Mouse (Mus musculus) CD4-positive, CD25-positive, alpha-beta regulatory T cell, adult 2 months (primary cell): ENCODE results near the gene March9.
"Not testable (repeated sequence)": the region's sequence is repeated elsewhere in the genome, so short reads cannot be mapped to it uniquely, and the experiment has no call there.

Experiments
- DNase-seq: peaks from one replicate; pipeline ENCODE4 v3.0.0-alpha.2; 2012; ENCODE audit warnings: low read depth, low spot score

March9 gene

GRCm38 (mm10) chr10:127079665-127080391, 19.8 kb upstream of the March9 start:
- DNase-seq = no peak

GRCm38 (mm10) chr10:127078677-127079575, 18.9 kb upstream of the March9 start:
- DNase-seq = no peak

DNA sequence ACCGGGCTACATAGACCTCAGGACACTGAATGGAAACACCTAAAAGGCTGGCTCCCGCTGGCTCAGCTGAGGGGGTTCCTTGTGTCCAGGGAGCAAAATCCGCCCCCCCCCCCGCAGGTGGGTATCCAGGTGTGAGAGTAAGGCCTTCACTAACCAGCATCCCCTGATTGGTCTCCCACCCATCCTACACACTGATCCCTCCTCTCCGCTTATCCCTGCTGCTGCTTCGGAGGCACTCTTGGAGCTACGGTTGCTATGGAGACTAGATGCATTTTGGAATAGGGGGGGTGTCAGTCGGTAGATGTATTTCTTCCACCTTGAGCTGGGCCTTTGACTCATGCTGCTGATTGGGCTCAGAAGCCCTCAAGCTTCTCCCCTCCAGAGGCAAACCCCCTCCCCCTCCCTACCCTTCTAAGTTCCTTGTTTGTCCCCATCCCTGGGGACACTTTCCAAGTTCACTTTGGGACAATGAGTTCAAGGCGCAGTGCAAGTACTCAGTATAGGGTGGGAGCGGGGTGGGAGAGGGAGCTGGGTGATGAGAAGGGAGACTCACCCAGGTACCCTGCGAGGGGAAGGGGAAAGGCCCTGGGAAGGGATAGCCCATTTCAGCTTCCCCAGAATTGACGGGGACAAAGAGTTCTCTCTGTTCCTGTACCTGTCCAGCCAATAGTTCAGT, 18.2 kb upstream of the March9 start:
- no peak for DNase-seq

- DNase-seq = no peak
Measured at GRCm38 (mm10) chr10:127077515-127077914, 17.5 kb upstream of the March9 start.

DNA sequence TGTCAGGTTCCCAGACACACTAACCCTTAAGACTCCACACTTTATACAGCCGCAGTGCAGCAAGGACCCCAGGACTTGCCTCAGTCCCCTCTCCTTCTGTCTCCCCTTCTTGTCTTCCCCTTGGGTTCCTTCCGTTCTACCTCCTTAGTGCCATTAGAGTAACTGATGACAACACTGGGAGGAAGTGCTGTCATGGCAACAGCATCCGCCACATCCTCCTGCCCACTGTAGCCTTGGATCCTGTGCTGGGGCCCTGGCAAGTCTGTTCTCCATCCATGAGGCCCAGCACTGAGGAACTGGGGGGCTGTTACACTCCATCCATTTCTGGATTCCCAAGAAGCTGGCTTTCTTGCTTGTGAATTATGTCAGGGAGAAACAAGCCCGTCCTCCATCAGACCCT, 16.1 kb upstream of the March9 start:
- DNase-seq = peak; percentile 90

DNA sequence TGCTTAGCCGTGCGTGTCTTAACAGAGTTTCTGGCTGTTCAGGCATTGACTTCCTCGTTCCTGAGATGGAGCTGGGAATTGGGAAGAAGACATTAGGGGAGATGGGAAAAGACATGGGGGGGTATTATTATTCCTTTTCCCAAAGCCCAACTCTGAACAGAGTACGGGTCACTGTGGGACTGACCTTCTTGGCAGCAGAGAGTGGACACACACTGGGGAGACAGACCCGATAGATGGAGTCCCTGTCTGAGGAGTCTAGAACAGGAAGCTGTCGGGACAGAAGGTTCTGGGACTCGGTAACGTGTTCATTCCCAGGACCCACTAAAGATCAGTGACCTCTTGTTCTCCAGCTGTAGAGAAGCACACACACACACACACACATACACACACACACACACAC, 15.7 kb upstream of the March9 start:
- DNase-seq = no peak

DNA sequence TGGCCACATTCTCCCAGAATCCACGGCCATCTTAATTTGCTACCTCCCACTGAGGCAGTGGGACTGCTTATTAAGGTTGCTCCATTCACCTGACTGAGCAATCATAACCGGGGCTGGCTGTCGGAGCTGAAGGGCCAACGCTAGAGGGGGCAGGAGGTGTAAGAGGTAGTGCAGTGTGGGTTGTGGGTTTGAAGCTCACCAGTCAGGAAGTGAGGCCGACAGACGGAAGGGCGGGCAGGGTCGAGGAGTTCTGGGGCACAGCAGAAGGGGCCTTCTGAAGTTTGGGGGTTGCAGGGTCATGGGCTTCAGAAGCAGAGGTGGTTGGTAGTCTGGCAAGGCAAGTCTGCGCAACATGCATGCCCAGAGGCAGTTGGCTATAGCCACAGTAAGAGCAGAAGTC, 15.1 kb upstream of the March9 start, which contains the start of gene Agap2:
Agap2 (plus strand) TSS at position 205 of the 400 bp plus-strand sequence.
- peak; percentile 92 for DNase-seq

- no peak for DNase-seq
Measured at GRCm38 (mm10) chr10:127073981-127074380, 14.0 kb upstream of the March9 start.

- not testable (repeated sequence) for DNase-seq
Measured at GRCm38 (mm10) chr10:127072969-127073368, 13.0 kb upstream of the March9 start.

GRCm38 (mm10) chr10:127072270-127072669, 12.3 kb upstream of the March9 start:
- not testable (repeated sequence) for DNase-seq

DNA sequence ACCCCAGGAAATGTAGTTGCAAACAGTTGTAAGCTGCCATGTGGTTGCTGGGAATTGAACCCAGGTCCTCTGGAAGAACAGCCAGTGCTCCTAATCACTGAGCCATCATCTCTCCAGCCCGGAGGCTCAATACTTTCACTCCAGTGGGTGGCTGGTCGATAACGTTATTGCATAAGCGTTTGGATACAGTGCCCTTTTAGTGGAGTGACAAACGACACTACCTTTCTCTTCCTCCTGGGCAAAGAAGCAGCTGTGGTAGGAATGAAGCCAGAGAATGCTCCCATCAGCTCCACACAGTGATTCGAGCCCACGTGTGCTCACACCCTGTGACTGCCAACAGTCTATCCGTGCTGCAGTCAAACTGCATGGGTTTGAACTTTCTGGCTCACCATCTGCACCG, 11.2 kb upstream of the March9 start:
- no peak for DNase-seq

- DNase-seq = peak; percentile 84
Measured at GRCm38 (mm10) chr10:127070190-127071121, 10.5 kb upstream of the March9 start, which contains the start of gene Tspan31. Gene Tspan31 (minus strand): TSS chr10:127070264.

DNA sequence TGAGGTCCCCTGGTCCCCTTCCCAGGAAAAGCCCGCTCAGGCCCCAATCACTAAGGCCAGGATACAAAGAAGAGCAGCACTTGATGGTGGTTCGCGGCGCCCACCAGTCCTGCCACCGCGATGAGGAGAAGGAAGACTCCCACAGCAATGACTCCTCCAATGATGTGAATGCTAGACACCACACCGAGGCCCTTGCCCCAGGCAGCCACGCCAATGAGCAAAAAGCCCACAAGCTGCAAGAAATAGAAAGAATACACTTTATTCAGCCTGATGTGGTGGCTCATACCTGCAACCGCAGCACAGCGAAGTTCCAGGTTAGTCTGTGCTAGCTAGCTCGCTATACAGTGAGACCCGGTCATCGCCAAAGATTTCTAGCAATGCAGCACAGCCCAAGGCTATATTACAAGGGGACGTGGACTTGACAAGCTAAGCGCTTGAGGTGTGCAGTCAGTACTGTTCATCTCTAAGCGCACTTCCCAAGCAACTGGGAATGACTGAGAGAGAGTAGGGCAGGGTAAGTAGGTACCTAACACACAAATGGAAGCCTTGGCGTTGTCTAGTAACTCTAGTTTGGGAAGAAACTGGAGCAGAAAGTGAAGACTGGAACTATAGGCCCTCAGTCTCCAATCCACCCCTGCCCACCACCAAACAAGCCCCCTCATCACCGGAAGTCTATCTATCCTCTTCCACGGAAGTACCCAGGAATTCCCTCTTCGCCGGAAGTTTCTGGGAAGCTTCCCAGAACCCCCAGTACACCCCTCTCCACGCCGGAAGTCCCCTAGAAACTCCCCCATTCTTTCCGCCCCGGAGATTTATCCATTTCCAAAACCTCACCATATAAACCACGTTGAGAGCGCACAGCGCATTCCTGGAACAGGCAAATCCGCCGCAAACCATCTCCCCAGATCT, 9.6 kb upstream of the March9 start:
- no peak for DNase-seq

GRCm38 (mm10) chr10:127068360-127069038, 8.5 kb upstream of the March9 start:
- no peak for DNase-seq

DNA sequence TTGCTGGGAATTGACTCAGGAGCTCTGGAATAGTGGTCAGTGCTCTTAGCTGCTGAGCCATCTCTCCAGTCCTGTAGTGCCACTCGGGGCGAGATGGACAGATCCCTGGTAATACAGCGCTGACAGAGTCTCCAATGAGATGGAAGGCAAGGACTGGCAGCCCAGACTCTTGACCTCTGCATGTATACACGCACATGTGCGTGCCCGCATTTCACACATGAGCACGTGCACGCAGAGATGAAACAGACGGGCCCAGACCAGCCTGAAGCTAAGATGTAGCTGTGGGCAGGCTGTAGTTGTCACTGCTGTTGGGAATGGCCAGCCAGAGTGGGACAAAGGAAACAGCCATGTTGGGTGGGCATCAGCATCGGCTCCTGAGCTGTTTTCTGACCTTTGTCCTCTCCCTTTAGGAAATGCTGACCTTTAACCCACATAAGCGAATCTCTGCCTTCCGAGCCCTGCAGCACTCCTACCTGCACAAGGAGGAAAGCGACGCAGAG, 6.6 kb upstream of the March9 start:
- no peak for DNase-seq

GRCm38 (mm10) chr10:127065981-127066380, 6.0 kb upstream of the March9 start:
- no peak for DNase-seq

DNA sequence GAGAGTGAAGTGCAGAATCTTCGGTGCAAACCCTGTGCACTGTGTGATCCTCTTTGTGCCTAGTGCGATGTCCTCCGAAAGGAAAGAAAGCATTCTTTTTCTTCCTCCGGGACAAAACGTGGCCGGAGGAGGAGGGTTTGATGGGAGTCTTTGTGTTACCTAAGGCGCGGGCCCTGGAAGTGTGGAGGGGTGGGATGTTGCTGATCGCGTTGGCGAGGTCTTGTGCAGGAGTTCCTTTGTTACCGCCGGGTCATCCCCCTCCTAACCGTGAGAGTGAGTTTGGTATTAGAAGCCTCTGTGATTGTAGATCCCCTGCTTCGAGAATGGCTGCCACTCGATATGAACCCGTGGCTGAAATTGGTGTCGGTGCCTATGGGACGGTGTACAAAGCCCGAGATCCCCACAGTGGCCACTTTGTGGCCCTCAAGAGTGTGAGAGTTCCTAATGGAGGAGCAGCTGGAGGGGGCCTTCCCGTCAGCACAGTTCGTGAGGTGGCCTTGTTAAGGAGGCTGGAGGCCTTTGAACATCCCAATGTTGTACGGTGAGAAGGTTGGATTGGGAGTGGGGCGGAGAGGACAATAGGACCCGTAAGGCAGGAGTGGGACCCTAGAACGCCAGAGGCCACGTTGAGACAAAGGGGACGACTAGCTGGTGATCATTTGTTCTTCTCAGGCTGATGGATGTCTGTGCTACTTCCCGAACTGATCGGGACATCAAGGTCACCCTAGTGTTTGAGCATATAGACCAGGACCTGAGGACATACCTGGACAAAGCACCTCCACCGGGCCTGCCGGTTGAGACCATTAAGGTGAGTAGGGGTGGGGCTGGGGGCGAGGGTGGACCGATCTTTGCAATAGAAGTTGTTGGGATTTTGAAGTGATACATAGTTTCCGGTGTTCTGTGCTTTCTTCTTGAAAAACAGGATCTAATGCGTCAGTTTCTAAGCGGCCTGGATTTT, 4.2 kb upstream of the March9 start:
- DNase-seq = no peak
